Mouse (Mus musculus) thymus, postnatal 14 days (tissue): ENCODE results near the gene Krtap24-1.

ENCODE experiments used
- DNase-seq: peaks from one replicate; pipeline ENCODE4 v3.0.0; 2021

The Krtap24-1 gene

DNA sequence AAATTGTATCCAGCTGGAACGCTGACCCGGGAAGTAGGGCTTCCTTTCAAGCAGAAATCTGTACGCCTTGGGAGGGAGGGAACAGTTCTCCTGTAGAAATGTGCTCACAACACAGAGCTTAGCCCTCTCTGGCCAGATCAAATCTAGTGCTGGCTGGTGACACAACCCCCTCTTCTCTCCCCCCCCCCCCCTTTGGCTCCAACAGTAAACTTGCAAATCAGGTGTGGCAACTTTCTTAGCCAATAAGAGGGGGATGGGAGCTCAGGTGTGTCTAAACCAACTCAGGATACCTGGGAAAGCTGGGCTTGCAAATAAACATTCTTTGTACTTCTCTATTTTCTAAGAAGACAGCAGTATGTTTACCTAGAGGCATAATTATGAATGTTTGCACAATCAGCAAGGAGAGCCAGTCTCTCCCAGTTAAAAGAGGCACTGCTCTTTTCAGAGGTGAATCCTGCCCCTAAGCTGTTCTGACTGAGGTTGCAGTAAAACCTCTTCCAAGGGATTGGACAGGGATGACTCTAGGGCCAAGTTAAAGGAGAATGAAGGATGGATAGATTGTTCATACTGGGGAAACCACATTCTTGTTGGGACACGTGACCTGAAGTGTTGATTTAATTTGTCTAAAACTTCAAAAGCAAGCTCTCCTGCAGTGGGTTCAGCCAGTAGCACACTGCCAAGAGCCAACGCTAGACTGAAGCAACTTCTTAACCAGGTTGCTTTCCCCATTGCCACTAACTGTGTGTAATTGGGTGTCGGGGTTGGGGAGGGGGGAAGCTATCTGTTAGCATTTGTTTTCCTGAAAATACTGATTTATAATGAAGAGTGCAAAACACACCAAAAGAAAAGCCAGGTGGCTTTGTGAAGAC, 48.8 kb downstream of the Krtap24-1 start, which contains the start of gene Cldn8:
TSS of gene Cldn8 (minus strand) at position 139 of the 869 bp plus-strand sequence.
- no peak for DNase-seq

DNA sequence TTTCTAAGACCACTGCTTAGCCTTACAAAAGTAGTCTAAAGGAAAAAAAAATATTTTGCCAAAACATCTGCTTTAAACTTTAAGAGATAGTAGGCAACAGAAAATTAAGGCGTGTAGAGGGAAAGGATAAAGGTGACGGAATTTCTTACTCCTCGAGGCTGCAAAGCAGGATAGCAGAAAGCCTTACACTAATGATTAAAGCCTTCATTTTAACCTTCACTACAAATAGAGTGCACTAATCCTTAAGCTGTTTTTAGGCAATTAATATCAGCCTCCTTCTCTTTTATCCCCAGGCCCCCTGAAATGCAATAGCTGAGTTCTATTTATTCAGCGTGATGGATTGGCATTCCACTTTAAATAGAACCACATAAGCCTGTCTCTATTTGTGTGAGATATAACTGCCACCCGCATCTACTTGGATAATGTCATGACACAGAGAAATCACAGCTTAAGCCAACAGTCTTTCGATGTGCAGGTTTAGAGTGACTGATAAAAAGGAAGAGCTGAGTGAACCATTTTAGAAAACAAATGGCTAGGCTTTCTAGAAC, 50.4 kb downstream of the Krtap24-1 start:
- no peak for DNase-seq
